Mouse (Mus musculus) cerebellum, postnatal 14 days (tissue): Measurements from ENCODE around the gene Olfml2a.

Experiments
- DNase-seq, 2 experiments: peaks; one replicate each; pipeline ENCODE4 v3.0.0; 2021; ENCODE audit warnings: mixed read lengths in 2 of 2

Gene Olfml2a

GRCm38 (mm10) chr2:38931851-38932667 lies at the start of gene Olfml2a:
Gene Olfml2a (plus strand): TSS chr2:38931978.
- peak; percentile 60 to 80 for DNase-seq

- no peak for DNase-seq
Measured at GRCm38 (mm10) chr2:38902866-38903265, 28.9 kb upstream of the Olfml2a start.

GRCm38 (mm10) chr2:38904290-38904689 lies 27.5 kb upstream of the Olfml2a start:
- DNase-seq: no peak

- peak in 1 of 2 experiments; percentile 10 for DNase-seq
Measured at GRCm38 (mm10) chr2:38906097-38906496, 25.7 kb upstream of the Olfml2a start.

- no peak for DNase-seq
Measured at GRCm38 (mm10) chr2:38908604-38909003, 23.2 kb upstream of the Olfml2a start.

- no peak for DNase-seq
Measured at GRCm38 (mm10) chr2:38914517-38914916, 17.3 kb upstream of the Olfml2a start.

GRCm38 (mm10) chr2:38914965-38915364 lies 16.8 kb upstream of the Olfml2a start:
- DNase-seq: no peak

GRCm38 (mm10) chr2:38916947-38917691 lies 14.7 kb upstream of the Olfml2a start:
- DNase-seq: no peak

GRCm38 (mm10) chr2:38921374-38921773 lies 10.4 kb upstream of the Olfml2a start:
- no peak for DNase-seq

GRCm38 (mm10) chr2:38923471-38923870 lies 8.3 kb upstream of the Olfml2a start:
- peak in 1 of 2 experiments; percentile 31 for DNase-seq

GRCm38 (mm10) chr2:38923911-38924310 lies 7.9 kb upstream of the Olfml2a start:
- DNase-seq: no peak

GRCm38 (mm10) chr2:38924571-38924970 lies 7.2 kb upstream of the Olfml2a start:
- DNase-seq: peak in 1 of 2 experiments; percentile 34

- DNase-seq: peak; percentile 34 to 53
Measured at GRCm38 (mm10) chr2:38925171-38926080, 6.4 kb upstream of the Olfml2a start.

- peak; percentile 95 to 96 for DNase-seq
Measured at GRCm38 (mm10) chr2:38926145-38926891, 5.5 kb upstream of the Olfml2a start.

- DNase-seq: peak; percentile 77 to 83
Measured at GRCm38 (mm10) chr2:38927115-38927979, 4.4 kb upstream of the Olfml2a start, which contains the start of gene Nr6a1. Gene Nr6a1 (minus strand): TSS chr2:38927688.

- DNase-seq: no peak
Measured at GRCm38 (mm10) chr2:38930269-38930668, 1.5 kb upstream of the Olfml2a start.

- no peak for DNase-seq
Measured at GRCm38 (mm10) chr2:38933931-38934330, 2.2 kb downstream of the Olfml2a start.

- DNase-seq: no peak
Measured at GRCm38 (mm10) chr2:38934936-38935335, 3.2 kb downstream of the Olfml2a start.

- peak in 1 of 2 experiments; percentile 26 for DNase-seq
Measured at GRCm38 (mm10) chr2:38936721-38937378, 5.1 kb downstream of the Olfml2a start.

- DNase-seq: no peak
Measured at GRCm38 (mm10) chr2:38937396-38937795, 5.6 kb downstream of the Olfml2a start.
